Mouse (Mus musculus): ENCODE data around the gene Nostrin.

Nostrin gene

DNA sequence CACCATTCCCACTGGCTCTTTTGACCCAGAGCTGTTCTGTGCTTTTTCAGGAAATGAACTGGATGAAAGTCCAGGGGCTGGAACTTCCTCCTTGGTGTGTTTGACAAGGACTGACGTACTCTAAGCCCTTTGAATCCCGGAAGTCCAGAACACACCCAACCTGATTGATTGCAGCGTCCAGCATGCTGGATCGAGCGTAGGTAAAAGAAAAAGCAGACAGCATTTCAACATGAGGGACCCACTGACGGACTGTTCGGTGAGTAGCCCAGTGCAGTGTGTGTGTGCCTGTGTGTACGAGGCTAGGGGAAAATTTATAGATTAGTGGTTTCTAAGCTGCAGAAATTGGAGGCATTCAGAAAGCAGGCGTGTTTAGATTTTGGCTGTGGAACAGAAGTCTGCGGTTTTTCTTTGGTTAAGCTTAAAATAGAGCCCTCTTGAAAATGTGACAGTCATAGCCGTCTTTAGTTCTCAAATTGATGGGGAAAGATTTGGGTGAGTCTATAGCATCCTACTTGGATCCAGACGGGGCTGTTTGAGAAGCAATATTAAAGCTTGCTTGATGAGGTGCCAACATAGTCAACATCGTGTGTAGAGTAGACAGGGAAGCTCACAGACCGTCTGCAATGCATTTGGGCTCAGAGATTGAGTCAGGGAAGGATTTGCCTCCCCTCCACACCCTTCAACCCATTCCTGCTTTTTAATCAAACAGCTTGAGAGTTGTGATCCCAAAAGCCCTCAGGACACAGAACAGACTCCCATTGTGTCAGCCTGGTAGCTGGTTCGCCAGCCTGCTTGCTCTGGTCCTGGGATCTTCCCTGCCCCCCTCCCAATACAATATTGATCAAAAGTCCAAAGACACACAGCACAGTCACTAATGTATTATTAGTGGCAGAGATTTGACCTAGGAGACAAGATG lies at the start of gene Nostrin:
TSS of gene Nostrin (plus strand) at position 140 of the 916 bp plus-strand sequence.
- DNase-seq: no peak

- DNase-seq: no peak
These were observed 48.9 kb upstream of the Nostrin start for GRCm38 (mm10) chr2:69086505-69087260.

GRCm38 (mm10) chr2:69095836-69096235 lies 39.8 kb upstream of the Nostrin start:
- no peak for DNase-seq

GRCm38 (mm10) chr2:69096821-69097220 lies 38.8 kb upstream of the Nostrin start:
- DNase-seq: no peak

DNA sequence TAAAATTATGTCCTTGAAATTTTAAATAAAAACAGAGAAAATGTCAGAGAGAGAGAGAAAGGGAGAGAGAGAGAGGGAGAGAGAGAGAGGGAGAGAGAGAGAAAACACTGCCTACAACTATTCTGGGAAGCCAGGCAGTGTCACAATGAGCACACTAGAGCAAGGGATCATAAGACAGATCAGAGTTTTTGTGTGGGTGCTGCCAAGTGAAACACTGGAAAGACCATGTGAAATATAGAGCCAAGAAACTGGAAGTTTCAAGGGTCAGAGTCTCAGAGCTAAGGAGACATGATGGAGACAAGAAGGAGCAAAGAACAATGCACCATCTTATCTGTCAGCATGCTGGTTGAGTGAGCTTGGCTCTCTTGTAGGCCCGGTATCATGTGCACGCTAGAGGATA lies 38.1 kb upstream of the Nostrin start:
- DNase-seq: no peak

DNA sequence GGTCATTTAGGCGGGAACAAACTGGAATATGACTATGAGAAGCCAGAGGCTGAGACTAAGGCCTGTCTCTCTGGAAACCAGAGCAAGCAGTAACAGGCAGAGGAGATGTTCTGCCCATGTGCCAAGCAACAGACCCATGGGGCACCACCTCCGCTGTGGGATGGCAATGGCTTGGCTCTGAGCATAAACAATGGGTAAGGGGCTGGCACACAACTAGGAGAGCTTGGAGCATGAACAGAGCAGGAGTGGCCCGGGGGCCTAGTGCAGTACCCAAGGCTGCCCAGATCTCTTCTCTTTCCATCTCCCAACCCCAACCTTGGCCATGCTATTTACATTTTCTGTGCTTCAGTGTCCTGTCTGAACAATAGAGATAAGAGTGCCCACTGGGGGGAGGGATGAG lies 36.9 kb upstream of the Nostrin start:
- no peak for DNase-seq

DNA sequence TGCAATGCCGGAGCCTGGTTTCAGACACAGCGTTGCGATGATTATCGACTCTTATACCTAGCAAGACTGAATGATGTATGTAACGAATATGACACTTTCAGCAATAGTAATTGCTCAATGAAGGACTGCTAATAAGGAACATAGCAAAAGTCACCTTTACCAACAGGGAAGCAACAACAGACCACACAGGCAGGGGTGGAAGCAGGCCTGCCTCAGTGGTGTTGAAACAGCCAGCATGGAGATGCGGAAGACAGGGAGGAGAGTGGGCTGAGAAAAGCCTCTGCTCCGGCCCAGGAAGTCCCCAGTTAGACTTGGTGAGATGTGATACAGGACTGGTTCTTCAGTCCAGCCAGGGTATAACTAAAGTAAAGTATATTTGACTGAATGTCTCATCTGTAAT lies 36.5 kb upstream of the Nostrin start:
- no peak for DNase-seq

DNA sequence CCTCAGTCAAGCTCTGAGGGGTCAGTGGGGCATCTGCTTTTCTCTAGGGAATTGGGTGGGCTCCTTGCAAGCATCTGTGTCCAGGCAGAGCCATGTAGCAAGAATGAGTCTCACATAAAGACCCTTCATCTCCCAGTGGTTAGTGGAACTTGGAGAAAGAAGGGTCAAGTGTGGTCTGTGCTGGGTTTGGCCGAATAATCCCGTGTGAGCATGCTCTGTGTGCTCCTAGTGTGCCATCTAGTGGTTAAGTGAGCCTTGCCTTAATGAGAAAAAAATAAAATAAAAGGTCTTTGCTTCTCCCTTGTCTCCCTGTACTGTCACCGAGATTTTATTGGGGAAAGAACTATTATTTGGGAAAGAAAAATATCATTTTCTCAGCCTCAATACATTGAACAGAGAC lies 34.9 kb upstream of the Nostrin start:
- peak in 1 of 2 experiments; percentile 22 for DNase-seq

DNA sequence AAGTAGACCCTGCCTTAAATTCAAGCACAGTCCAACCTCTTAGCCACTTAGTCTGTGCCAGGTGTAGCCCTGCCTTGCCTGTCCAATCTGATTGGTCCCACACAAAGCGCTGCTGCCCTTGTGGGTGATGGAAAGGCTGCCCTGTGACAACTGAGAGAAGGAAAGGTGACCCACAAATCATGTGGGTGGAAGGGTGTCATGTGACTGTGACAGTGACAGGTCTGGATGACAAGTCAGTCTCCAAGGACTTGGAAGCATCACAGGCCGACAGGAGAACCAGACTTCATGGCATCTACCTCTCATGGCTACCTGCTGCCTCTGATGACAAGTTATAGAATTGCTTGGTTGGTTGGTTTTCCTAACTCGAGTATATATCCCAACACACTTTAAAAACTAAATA lies 32.1 kb upstream of the Nostrin start:
- no peak for DNase-seq

- no peak for DNase-seq
These were observed 31.0 kb upstream of the Nostrin start for GRCm38 (mm10) chr2:69104511-69105145.

DNA sequence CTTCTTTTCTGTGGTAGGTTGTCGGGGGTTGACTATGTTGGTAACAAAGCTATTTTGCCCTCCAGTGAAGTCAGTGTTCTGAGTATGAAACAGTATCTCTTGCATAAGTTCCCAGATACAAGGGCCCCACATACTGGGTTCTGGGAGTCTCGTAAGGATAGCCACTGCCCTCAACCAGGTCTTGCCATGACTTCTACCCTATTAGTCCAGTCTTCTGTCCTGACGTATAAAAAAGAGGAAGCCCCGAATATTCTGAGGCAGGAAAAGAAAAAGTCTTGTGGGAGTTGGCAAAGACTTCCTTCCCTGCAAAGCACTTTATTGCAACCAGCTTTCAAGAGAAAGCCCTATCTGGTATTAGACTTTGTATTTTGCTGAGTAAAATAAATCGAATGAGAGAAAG lies 26.4 kb upstream of the Nostrin start:
- DNase-seq: no peak

GRCm38 (mm10) chr2:69109710-69110109 lies 25.9 kb upstream of the Nostrin start:
- no peak for DNase-seq

GRCm38 (mm10) chr2:69112609-69113008 lies 23.0 kb upstream of the Nostrin start:
- no peak for DNase-seq

DNA sequence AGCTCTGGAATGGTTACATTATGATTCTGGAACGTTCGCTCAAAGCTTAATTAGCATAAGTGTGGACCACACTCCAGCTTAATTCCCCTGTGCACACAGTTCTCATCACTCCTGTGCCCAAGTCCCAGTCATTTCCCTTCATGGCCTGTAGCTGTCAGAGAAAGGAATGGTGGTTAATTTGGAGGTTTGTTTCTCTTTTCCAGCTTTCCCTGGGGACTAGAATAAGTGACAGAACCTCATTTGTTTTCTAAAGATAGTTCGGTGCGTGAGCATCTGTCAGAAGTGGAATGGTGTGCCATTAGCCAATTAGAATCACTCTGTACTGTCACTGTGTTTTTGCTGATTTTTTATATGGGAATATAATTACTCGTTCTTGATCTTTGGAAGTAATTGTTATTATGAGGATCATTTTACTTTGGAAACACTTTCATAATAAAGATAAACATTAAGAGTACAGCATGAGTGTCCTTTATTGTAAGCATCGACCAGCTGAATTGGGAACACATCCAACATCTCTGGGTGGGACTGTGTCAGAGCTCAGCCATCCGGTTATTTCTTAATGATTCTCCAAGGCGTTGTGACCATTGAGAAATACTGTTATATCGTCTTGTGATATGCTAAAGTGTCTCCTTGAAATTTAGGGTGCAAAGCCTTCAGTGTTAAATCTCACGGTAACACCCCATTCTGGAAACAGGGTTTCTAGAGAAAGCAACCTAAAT lies 21.6 kb upstream of the Nostrin start:
- DNase-seq: no peak

DNA sequence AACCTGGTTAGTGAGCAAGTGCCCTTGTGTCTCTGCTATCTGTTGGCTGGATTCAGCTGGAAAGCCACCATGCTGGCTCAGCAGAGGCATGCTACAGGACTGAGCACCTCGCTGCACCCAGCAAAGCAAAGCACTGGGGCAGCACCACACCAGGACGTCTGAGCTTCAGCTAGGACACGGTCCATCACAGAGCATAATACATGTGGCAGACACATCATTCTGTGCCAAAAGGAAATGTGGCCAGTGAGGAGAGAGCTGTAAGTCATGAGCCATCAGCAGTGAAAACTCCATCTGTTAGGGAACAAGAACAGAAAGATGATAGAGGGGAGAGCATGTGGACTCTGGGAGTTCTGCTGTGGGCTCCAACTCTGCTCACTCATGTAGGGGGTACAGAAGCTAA lies 19.7 kb upstream of the Nostrin start:
- DNase-seq: no peak

GRCm38 (mm10) chr2:69116767-69117166 lies 18.8 kb upstream of the Nostrin start:
- no peak for DNase-seq

DNA sequence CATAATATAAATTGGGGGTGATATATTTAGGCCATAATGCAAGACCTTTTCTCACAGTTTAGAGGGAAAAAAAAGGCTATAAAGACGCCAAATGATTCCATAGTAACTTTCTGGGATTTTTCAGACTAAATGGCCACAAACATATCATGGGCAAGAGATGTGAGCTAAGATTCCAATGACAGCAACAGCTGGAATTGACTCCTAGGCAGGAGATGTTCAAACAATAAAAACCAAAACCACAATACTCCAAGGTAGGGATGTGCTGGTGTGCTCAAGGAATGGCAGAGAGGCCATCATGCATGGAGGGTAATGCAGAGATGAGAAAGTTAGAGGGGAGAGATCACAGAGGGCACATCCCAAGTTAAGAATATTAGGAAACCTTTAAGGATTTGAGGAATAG lies 16.6 kb upstream of the Nostrin start:
- no peak for DNase-seq

GRCm38 (mm10) chr2:69119718-69120117 lies 15.9 kb upstream of the Nostrin start:
- no peak for DNase-seq

DNA sequence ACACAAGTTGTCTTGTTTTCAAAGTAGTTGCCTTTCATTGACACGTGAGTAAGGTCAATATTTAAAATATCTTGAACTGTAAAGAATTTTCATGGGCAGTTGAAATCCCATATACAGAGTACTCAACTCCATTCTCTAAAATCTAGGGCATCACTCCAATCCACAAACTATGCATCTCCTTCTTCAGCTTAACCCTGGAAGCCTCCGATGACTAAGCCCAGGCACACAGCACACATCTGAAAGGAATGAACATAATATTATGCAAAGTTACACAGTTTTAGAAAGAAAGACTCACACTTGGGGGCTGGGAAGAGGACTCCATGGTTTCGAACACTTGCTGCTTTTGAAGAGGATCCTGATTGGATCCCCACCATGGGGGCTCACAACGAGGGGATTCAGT lies 13.9 kb upstream of the Nostrin start:
- no peak for DNase-seq

- DNase-seq: no peak
These were observed 10.2 kb upstream of the Nostrin start for GRCm38 (mm10) chr2:69125425-69125824.

DNA sequence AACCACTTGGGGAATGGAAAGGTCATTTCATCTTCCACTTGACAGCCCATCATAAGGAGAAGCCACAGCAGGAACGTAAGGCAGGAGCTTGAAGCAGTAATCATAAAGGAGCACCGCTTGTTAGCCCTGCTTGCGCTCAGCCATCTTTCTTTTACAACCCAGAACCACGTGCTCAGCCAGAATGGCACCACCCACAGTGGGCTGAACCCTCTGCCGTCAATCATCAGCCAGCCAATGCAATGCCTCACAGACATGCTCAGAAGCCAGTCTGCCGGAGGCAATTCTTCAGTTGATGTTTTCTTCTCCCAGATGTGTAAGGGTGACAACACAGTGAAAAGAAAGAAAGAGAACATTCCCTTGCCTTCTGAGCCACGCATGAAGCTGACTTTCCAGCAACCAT lies 7.3 kb upstream of the Nostrin start:
- DNase-seq: no peak

GRCm38 (mm10) chr2:69128921-69129395 lies 6.6 kb upstream of the Nostrin start:
- DNase-seq: no peak

Data from spleen, adult 18-20 months (tissue).